Mouse (Mus musculus) neutrophil, adult 83 days (primary cell): ENCODE results near the gene Slc28a3. TPM values are rescaled to one million over a fixed set of nuclear protein-coding genes. Genes with fewer than 3 reads are reported as not detected.

Experiments
- total RNA-seq, 2 experiments: library from RNA; stranded (reverse); gene quantifications; one replicate each; pipeline ENCODE4 v1.2.4; 2023

Slc28a3 gene
- under 1 TPM; 0.09 to 0.22 TPM for total RNA-seq

DNA sequence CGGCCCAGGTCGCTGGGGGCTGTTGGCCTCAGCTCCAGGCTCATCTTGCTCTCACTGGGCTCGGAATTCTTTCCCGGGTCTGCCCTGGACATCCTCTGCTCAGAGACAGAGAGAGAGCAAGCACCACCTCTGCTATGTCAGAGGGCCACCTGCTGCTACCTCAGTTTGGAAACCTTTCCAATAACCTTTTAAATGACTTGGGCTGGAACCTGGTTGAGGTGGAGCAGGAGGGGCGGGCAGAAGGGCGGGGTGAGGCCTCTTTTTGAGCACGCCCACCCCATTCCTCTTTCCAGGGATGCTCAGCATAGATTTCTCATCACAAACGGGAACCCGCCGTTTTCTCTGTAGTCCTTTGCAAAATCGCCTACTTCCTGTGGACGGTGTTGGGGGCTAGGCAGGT, at the start of gene Slc28a3:
TSS of gene Slc28a3 (minus strand) at position 162 of the 400 bp plus-strand sequence.

Other genes with a start within 250 kb of the Slc28a3 start
- 1 to 10 TPM; 8.9 to 9.1 TPM for gene 2210016F16Rik, start 225.7 kb downstream of the Slc28a3 start, total RNA-seq
- 10 to 100 TPM; 18.3 to 18.5 TPM for gene Rmi1, start 208.6 kb downstream of the Slc28a3 start, total RNA-seq
- gene Hnrnpk, start 207.5 kb downstream of the Slc28a3 start, total RNA-seq, result 100 to 1,000 TPM; 738 to 744 TPM
- not detected for gene Ntrk2, start 195.7 kb upstream of the Slc28a3 start, total RNA-seq